Mouse (Mus musculus) testis, postnatal 10 days (tissue): Measurements from ENCODE around the gene Adra2b.

ENCODE experiments used
- DNase-seq: peaks from one replicate; pipeline ENCODE4 v3.0.0; 2021; ENCODE audit warnings: low spot score

The Adra2b gene

DNA sequence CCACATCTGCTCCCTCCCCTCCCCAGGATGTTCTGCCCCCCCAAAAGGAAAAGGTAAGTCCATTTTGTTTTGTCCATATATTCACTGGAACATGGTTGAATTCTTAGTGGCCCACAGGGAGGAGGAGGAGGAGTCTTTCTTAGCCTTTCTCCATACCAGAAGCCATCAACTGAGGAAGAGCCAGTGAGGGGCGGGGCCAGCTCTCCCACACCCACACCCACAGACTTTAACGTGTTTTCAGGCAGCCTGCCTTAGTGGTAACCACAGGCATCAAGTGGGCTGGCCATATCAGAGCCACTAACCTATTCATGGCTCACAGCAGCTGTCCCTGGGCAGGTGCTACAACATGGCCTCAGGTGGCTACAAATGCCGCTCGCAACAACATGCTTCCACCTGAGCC, 24.2 kb upstream of the Adra2b start:
- no peak for DNase-seq

DNA sequence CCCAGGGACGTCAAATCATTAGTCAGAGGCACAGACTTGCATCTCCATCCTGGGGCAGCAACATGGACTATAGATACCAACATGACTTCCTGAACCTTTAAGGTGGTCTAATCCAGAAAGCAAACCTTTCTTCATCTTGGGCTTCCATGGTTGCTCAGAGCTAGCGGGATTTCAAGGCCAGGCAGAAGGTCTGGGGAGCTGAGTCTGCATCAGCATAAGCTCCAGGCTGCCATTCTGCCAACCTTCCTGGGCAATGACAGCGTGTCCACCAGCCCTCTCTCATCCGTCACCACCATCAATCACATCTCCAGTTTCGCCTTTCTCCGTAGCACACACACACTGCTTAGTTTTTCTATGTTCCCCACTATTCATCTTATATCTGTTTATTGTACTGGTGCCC, 23.7 kb upstream of the Adra2b start:
- DNase-seq, result no peak

DNA sequence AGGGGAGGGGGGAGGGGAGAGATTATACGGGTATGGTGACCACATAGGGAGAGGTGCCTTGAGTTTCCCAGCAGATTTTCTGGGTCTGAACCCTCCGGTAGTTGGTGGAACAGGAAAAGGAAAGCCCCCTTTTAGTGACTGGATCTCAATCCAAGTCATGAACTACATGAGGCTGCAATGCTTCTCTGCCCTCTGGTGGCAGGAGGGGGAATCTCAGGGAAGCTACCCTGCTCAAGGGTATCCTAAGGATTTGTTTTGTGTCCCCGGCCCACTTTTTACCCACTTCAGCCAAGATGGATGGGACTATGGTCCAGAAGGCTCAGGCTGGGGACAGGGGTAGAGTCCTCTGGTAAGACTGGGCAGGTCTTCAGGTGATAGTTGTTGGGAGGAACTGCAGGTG, 21.8 kb upstream of the Adra2b start:
- peak; percentile 79 for DNase-seq

DNA sequence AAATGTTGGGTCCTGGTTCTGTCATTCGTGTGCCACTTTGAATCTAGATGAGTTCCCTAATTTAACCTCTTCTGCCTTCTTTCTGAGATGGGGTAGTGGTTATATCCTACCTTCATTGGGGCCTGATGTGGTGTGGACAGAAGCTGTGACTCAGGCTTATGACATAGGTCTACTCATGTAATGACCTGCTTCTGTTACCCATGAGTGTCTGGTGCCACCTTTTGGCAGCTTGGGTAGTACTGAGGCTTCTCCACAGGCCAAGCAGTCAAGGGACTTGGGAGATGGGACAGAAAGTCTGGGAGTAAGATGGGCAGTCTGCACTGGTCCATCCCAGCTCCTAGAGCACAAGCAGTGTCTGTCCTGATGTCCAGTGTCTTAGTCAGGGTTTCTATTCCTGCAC, 16.7 kb upstream of the Adra2b start:
- DNase-seq, result no peak

DNA sequence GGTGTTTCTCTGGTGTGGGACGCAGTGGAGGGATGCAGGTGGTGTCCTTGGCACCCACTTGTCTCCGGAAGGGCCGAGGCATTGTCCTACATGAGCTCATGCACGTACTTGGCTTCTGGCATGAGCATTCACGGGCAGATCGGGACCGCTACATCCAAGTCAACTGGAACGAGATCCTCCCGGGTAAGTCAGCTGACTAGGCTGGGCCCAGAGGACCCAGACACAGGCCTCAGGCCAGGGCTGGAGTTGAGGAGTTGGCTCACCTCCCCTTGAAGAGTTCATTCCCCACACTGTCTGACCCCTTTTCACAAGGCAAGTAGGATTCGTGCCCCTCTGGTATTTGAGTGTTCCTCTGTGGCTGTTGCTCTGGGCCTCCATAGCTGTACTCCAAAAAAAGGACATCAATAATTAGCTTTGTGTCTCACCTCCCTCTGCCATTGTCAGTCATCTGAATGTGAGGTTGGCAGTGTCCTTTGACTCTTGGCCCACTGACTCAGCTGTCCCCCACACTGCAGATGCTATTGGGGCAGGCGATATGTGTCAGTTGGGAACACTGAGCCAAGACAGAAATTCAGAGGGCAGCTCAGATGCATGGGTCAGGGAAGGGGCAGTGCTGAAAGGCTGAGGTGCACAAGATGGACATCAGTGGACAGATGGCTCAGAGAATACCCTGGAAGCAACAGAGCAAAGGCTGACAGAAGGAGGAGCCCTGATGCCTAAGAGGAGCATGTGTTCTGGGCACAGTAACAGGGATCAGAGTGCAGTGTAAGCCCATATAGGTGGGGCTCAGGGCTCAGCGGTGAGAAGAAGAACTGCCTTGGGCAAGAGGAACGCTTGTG, 15.6 kb upstream of the Adra2b start:
- DNase-seq, result no peak

DNA sequence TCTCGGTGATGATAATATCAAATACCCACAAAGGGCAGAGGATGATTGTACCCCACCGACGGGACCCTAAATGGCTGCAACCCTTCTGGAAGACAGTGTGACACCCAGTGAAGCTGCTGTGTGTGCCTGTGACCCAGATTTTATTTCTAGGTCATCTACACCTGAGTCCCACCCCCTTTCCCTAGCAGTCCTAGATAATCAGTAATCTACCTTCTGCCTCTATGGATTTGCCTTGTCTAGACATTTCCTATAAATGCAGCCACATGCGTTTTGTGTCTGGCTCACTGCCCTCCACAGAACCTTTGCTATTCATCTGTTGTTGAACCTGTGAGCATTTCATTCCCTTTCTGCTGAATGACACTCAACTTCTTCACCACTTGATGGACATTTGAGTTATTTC, 9.1 kb upstream of the Adra2b start:
- no peak for DNase-seq

DNA sequence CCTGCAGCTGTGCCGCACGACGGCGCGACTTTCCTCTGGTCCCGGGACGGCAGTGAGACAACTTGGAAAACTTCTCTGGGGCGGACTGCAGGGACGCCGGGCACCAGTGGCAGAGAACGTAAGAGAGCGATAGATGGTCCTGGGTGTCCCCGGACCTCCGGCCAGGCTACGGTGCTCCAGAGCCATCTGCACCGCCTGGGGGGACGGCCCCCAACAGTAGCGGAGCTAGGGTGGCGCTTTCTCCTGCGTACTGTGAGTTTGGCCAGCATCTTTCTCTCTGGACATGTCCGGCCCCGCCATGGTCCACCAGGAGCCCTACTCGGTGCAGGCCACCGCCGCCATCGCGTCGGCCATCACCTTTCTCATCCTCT, 259 bp downstream of the Adra2b start:
- no peak for DNase-seq

DNA sequence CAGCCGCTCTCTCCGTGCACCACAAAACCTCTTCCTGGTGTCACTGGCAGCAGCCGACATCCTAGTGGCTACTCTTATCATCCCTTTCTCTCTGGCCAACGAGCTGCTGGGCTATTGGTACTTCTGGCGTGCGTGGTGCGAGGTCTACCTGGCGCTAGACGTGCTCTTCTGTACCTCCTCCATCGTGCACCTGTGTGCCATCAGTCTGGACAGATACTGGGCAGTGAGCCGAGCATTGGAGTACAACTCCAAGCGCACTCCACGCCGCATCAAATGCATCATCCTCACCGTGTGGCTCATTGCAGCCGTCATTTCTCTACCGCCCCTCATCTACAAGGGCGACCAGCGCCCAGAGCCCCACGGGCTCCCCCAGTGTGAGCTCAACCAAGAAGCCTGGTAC, 688 bp downstream of the Adra2b start:
- DNase-seq, result no peak

DNA sequence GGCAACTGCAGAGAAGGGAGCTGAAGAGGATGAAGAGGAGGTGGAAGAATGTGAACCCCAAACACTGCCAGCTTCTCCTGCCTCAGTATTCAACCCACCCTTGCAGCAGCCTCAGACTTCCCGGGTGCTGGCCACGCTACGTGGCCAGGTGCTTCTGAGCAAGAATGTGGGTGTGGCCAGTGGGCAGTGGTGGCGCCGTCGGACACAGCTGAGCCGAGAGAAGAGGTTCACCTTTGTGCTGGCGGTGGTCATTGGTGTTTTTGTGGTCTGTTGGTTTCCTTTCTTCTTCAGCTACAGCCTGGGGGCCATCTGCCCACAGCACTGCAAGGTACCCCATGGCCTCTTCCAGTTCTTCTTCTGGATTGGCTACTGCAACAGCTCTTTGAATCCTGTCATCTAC, 1.4 kb downstream of the Adra2b start:
- DNase-seq, result no peak

DNA sequence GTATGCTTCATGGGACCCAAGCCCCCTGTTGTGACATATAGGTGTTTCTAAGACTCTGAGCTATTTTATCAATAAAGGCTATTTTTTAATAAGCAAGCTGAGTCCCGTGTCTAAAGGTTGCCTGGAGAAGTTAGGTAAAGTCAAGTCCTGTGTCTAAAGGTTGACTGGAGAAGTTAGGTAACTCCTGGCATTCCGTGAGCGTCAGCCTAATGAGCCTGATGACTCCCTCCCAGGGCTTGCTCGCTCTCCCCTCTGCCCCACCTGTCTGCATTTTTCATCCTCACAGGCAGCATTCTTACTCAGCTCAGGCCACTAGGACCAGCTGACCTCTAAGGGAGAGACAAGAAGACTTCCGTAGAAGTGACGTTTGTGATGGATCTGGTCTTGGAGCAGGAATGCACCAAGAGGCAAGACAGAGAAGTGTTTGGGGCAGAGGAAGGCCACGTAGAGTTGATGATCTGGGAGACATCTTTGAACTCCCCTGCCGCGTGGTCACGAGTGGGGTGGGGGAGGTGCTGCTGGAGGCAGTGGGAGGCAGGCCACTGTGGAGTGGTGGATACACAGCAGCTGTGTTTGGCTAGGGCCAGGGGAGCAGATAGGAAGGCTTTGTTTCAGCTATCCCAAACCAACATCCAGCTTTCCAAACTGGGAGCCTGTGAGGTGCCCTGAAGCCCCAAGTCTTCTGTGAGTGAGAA, 4.3 kb downstream of the Adra2b start:
- no peak for DNase-seq

DNA sequence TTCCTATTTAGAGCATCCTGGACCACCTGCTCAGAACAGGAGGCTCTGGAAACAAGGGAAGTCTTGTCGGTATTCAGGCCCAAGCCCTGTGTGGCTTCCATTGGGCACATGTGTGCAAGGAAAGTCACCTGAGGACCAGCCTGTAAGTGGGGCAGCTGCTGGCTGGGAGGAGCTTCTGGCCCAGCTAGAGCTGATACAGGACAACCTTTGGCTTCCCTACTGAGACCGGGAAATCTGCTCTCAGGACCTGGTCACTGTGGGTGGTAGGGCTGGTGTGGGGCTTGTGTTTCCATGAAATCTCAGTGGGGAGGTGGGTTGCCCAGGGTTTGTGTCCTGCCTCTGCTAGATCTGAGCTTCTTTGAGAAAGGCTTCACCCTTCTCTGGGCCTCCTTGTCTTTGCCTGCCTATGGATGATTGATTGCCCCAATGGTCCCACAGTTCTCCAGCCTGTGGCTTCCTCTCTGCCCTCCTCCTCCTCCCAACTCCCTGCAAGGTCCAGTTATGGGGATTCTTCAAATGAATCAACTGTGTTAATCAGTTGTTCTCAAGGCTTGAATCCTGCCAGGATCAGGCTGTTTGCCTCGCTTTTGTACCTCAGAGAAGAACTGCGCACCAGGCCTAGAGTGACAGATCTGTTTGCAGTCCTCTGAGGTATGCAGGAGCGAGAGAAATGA, 6.8 kb downstream of the Adra2b start:
- DNase-seq, result no peak

DNA sequence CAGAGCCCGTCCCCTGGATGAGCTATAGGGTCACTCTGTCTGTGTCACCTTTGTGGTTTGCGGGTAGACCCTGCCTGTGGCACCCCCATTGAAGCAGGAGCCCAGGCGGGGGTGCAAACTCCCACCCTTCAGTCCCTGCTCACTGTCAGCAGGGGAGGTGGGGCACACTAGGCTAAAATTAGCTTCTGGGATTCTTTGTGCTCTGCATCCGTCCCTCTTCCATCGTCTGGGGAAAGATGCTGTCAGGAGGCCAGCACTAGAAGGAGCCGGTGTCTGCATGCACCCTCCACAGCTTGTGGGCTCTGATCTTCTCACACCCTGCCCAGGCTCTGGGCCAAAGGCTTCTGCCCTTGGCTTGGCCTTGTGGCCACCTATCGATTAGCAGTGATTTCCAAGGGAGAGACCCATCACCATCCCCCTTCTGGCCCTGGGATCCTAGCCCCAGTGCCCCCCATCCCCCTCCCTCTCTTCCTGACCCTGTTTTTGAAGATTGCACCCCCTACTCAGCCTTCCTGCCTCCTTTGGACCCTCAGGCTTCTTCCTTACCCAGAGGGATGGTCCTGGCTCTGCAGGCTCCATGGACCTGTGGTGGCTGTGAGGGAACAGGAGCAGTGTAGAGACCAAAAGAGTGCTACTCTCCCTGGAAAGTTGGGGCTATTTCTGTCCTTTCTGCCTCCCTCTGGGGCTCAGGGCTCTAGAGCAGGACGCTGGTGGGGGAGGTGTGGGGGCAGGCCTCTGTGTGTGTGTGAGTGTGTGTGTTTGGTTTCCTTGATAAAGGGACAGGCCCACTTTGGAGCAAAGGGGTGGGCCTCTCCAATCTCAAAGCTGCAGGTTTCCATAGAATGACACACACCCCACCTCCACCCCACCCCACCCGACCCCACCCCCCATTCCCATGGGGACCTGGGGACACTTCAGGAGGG, 7.8 kb downstream of the Adra2b start:
- no peak for DNase-seq

DNA sequence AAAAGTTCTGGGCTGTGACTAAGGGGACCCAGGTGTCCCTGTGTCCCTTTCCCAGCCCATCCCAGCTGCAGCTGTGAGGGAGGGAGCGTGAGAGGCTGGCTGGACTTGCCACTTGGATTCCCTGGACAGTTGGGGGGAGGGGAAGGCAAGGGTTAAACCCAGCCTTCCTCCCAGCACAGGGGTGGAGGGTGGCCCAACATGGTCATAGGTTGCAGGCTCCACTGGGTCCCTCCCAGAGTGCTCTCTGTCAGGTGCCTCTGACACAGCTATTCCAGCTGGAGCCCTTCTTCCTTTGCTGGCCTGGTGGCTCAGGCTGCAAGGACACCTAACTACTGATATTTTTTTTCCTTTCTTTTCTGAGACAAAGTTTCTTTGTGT, 8.5 kb downstream of the Adra2b start:
- DNase-seq, result no peak

DNA sequence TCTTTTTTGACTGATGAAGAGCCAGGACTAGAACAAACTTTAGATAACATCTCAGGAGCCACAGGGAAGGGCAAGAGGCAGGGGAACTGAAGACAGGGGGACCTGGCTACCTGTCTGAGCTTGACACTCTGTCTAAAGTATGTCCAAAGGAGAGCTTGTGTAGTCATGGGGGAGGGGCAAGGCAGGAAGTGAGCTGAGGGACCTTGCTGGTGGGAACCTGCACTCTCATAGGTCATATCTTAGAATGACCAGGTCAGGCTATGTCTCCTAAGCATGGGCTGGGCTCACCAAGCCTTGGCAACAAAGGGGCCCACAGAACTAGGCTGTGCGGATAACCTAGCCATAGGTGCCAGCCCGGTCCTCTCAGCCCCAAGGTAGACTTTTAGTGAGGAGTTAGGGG, 9.1 kb downstream of the Adra2b start:
- no peak for DNase-seq

DNA sequence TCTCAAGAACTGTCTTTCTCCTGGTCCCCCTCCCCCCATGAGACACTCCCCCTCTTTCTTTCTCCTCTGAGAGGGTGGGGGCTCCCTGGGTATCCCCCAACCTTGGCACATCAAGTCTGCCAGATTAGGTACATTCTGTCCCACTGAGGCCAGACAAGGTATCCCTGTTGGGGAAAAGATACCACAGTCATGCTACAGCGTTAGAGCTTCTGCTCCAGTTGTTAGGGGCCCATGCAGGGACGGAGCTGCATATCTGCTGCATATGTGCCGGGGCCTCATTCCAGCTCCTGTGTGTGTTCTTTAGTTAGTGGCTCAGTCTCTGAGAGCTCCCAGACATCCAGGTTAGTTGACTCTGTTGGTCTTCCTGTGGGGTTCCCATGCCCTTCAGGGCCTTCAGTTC, 11.1 kb downstream of the Adra2b start:
- no peak for DNase-seq

DNA sequence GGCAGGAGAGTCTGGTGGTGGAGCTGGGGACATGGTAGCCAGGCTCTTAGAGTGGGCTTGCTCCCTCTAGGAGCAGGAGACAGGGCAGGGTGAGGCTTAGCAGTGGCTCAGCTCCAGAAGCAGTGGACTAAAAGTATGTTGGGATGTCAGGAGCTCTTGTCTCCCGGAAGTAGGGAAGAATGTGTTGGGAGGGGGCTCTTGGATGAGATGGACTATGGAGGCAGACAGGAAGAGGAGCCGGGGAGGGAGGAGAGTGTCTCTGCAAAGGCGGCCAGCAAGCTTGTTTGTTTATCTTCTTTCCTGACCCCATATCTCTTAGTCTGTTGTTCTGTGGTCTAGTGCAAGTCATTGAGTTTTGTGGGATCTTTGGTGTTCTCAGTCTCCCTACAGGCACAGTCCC, 12.1 kb downstream of the Adra2b start:
- no peak for DNase-seq

DNA sequence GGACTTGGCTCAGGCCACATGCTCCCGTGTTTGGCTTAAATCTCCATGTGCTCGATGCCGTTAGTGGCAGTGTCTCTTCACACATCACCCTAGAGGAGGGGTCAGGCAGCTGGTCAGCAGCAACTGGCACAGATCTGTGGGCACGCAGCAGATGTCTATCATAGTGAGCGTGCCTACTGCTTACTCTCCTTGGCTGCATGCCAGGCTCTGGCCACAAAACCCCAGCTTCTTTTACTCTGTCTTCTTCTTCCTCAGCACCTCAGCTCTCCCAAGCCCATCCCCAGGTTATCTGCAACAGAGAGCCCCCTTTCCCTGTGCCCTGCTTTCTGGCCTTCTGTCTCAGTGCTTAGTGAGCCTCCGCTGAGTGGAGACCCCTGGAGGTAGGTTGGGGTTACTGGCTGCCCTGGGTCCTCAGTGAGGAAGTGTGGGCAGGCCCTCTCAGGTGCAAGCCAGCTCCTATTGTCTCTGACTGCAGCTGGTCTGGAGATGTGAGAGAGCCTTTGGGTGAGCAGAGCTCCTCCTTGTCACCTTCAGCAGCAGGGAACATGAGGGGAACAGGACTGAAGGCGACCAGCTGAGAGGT, 12.8 kb downstream of the Adra2b start:
- no peak for DNase-seq

DNA sequence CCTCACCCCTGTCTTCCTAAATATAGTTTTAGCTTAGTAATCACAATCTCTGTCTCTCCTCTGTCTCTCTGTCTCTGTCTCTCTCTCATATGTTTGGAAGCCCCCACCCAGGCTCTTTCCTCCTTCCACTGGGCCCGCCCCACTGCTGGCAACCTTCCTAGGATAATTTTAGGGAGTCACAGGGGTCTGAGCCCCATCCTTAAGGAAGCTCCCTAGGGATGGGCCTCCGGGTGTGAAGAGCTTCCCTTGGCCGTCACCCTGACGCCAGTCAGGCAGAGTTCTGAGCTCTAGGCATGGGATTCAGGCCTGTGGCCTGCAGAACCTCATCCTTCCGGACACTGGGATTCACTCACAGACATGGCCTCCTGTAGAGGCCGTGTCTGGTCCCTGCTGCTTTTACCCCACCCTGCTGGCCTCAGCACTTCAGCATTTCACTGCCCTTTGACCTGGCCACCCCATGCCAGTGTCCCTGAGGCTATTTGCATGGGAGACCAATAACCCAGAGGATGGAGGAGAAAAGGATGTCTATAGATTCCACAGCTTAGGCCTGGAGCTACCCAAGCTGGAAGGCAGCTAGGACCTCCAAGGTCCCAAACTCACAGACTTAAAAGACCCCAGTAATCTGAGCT, 13.5 kb downstream of the Adra2b start:
- DNase-seq, result no peak

DNA sequence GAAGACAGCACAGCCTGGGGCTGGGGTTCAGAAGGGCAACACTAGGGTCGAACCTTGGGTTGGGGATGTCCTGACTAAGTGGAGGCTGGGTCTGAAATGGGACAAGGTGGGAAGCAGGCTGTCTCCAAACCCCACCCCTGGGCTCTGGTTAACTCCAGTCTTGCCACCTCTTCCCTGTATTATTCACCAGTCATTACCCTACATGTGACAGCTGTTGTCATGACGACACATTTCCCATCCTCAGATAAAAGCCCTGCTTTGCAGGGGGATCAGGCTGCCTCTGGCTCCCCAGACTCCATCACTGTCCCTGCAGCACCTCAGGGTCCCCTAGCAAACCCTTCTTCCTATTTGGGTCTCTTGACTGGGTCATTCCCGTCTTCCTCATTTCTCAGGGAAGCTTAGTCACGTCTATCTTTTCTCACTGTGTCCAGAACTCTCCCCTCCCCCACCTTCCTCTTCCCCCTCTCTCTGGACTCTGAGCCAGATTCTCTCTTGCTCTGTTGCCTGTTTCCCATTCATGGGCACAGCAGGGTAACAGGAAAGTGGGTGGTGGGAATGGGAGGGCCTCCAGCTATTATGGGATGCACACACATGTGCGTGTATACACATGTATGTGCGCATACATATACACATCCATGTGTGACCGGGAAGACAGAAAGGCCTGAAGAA, 15.1 kb downstream of the Adra2b start:
- no peak for DNase-seq

DNA sequence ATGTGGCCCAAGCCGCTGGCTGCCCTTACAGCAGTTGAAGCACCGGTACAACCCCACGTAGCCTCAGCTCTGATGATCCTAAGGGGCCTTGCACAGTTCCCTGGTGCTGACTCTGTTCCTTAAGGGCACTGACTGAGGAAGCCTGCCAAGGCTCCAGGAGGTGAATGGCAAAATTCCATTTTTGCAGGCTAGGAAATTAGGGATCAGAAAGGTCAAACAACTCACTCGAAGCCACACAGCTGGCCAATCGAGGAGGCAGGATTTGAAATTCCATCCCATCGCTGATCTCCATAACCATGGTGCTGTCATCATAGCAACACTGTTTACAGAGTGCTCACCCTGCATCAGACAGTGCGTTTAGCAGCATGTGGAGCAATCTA, 15.6 kb downstream of the Adra2b start:
- no peak for DNase-seq

DNA sequence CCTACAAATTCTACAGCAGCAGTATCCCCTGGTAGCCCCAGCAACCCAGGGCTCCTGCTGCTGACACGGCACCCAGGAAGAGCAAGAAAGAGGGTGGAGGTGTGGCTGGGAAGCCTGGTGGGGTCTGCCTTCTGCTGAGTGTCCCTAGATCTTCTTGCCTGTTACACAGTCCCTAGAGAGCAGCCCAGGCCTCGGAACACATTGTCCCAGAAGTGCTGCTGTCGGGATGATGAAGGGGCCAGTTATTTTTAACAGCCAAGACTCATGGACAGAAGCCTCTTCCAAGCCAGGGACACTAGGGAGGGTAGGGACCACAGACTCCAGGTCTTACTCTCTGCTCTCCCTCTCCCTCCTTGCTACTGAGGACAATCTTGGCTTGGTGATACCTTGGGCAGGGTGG, 16.2 kb downstream of the Adra2b start:
- no peak for DNase-seq
